Mouse (Mus musculus): ENCODE measurements around the gene Abca3. TPM values are rescaled to one million over a fixed set of nuclear protein-coding genes. Genes with fewer than 3 reads are reported as not detected.
"Not testable (repeated sequence)": the region's sequence is repeated elsewhere in the genome, so short reads cannot be mapped to it uniquely, and the experiment has no call there.

The Abca3 gene
- polyA plus RNA-seq, 1 experiment, result 44.4 TPM

DNA sequence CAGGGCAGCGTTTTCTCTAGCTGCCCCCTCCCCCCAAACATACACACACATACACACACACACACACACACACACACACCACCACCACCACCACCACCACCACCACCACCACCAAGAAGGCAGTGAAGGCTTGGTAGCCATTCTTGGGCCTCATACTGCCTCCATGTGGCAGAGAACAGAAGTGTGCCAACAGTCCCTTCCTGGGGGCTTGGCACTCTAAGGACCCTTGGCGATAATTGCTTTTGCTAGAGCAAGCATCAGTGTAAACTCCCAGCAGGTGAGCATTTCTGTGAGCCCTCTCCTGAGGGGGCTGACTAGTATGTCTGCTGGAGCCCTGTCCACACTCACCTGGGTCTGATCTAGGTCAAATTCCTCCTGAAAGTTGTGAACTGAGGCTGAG is 89.4 kb downstream of the Abca3 start:
- no peak for DNase-seq (ENCODE audit: low spot score)

DNA sequence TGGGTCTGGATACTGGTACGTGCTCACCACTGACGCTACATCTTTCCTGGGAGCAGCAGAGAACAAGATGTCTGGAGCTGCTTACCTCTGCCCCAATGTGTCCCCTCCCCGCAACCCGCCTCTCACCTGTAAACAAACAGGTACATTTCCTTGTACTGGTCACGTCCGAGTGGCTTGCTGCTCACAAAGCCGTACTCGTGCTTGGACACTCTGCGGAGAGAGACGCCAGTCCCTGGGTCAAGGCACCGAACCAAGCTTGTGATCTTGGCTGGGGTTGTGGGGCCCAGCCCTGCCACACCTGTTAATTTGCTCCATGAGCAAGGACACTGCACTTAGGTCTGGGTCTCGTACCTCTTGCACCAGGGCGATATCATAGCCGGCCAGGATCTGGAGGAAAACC is 90.4 kb downstream of the Abca3 start:
- DNase-seq (ENCODE audit: low spot score), result peak; percentile 49

GRCm38 (mm10) chr17:24442632-24443155 is 90.9 kb downstream of the Abca3 start, which contains the start of gene Dnase1l2:
TSS of gene Dnase1l2 (minus strand) at chr17:24443105.
- peak; percentile 44 for DNase-seq (ENCODE audit: low spot score)

- DNase-seq (ENCODE audit: low spot score), result peak; percentile 44
Measured at GRCm38 (mm10) chr17:24443409-24443808, 91.7 kb downstream of the Abca3 start.

- DNase-seq (ENCODE audit: low spot score), result no peak
Measured at GRCm38 (mm10) chr17:24446590-24446989, 94.8 kb downstream of the Abca3 start.

DNA sequence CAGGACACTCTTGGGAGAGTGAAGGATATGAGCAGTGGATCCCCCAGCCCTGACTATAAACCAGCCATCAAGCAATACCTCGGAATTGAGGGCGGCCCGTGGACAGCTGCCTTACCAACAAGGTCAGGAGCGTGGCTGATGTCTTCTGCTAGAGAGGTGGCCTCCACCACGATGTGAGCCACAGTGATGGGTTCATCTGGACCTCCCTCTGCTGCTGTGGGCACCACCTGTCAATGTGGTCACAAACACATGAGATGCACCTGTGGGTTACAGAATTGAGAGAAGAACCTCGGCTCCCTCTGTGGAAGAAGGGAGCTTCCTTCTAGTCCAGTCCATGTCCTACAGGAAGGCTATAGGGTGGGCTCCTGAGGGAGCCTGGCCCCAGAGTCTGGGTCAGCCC is 97.8 kb downstream of the Abca3 start:
- no peak for DNase-seq (ENCODE audit: low spot score)

GRCm38 (mm10) chr17:24451220-24451619 is 99.5 kb downstream of the Abca3 start:
- no peak for DNase-seq (ENCODE audit: low spot score)

DNA sequence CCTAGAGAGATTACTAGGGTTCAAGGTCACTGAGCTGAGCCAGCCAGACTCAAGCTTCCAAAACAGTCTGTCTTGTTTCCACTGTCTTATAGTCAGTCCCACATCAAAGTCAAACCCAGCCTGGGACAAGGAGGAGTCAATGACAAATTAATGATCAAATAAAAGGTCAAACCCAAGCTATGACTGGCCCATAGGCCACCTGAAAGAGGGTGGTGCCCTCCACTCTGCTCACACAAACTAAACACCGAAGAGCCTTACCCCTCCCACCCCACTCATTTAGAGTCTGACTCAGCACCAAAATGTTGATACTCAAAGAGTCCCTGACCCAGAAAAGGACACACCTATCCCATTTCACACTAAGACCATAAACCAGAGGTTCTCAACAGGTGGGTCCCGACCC is 101.6 kb downstream of the Abca3 start:
- no peak for DNase-seq (ENCODE audit: low spot score)

- DNase-seq (ENCODE audit: low spot score), result no peak
Measured at GRCm38 (mm10) chr17:24454218-24454755, 102.5 kb downstream of the Abca3 start.

DNA sequence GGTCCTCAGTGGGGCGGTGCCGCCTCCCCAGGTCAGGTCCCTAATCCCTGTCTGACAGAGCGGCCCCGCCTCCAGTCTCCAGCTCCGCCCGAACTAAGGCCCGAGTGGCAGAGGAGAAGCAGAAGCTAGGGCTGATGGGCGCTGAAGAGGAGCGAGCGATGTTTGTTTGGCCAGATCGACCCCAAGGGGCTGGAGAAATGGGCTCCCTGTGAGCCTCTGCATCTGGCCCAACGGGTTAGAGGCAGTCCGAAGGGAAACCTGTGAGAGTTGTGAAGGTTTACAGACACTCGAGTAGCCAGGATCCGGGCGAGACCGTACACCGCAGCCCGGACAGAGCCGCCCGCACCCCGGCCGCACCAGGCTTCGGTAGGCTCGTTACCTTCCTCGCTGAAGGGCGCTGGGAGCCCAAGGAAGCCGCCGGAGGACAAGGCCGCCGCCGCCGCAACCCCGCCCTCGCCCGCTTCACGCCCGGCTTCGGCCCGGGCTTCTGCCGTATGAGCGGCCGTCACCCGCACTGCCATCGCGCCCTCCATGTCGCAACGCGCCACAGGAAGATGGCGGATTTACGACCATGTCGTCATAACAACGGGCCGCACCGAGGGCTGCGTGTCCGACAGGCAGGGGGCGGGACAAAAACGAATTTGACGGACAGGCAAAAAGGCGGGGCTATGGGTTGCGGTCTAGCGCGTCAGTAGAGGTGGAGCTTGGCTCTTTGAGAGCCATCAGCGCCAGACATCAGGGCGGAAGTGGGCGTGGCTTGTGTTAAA is 103.2 kb downstream of the Abca3 start:
- peak; percentile 92 for DNase-seq (ENCODE audit: low spot score)

GRCm38 (mm10) chr17:24455523-24456206 is 103.9 kb downstream of the Abca3 start:
- DNase-seq (ENCODE audit: low spot score), result not testable (repeated sequence)

Other genes starting within 250 kb of the Abca3 start
- gene Pdpk1, start 201.0 kb upstream of the Abca3 start, polyA plus RNA-seq (2012; rRNA removed), result 20.2 and 20.8 TPM in 2 replicates
- 24.7 and 29.2 TPM in 2 replicates for gene Amdhd2, start 188.2 kb upstream of the Abca3 start, polyA plus RNA-seq (2012; rRNA removed)
- 460 and 497 TPM in 2 replicates for gene Atp6v0c, start 182.2 kb upstream of the Abca3 start, polyA plus RNA-seq (2012; rRNA removed)
- gene Tbc1d24, start 146.4 kb upstream of the Abca3 start, polyA plus RNA-seq (2012; rRNA removed), result 7.6 and 7.9 TPM in 2 replicates
- gene Ntn3, start 142.4 kb upstream of the Abca3 start, polyA plus RNA-seq (2012; rRNA removed), result 0.88 and 1.0 TPM in 2 replicates
- 8.1 and 9.2 TPM in 2 replicates for gene Tedc2, start 131.1 kb upstream of the Abca3 start, polyA plus RNA-seq (2012; rRNA removed)
- gene Ccnf, start 100.5 kb upstream of the Abca3 start, polyA plus RNA-seq (2012; rRNA removed), result 1.6 and 1.7 TPM in 2 replicates
- gene Abca17, start 882 bp upstream of the Abca3 start, polyA plus RNA-seq (2012; rRNA removed), result 0.10 and 0.12 TPM in 2 replicates
- 119 and 134 TPM in 2 replicates for gene Rnps1, start 62.6 kb downstream of the Abca3 start, polyA plus RNA-seq (2012; rRNA removed)
- 116 and 139 TPM in 2 replicates for gene Eci1, start 74.7 kb downstream of the Abca3 start, polyA plus RNA-seq (2012; rRNA removed)
- 47.5 and 62.9 TPM in 2 replicates for gene Dnase1l2, start 91.2 kb downstream of the Abca3 start, polyA plus RNA-seq (2012; rRNA removed)
- 55.8 and 61.5 TPM in 2 replicates for gene E4f1, start 118.4 kb downstream of the Abca3 start, polyA plus RNA-seq (2012; rRNA removed)
- gene Pgp, start 118.4 kb downstream of the Abca3 start, polyA plus RNA-seq (2012; rRNA removed), result 31.8 and 33.5 TPM in 2 replicates
- gene Bricd5, start 121.9 kb downstream of the Abca3 start, polyA plus RNA-seq (2012; rRNA removed), result 0.10 and 0.19 TPM in 2 replicates
- 20.9 and 21.7 TPM in 2 replicates for gene Mlst8, start 127.1 kb downstream of the Abca3 start, polyA plus RNA-seq (2012; rRNA removed)
- 0.76 and 1.1 TPM in 2 replicates for gene Caskin1, start 136.7 kb downstream of the Abca3 start, polyA plus RNA-seq (2012; rRNA removed)
- gene Traf7, start 176.0 kb downstream of the Abca3 start, polyA plus RNA-seq (2012; rRNA removed), result 174 and 223 TPM in 2 replicates
- gene Rab26, start 182.3 kb downstream of the Abca3 start, polyA plus RNA-seq (2012; rRNA removed), result 1.4 and 1.5 TPM in 2 replicates
- 69.8 and 84.0 TPM in 2 replicates for gene Pkd1, start 197.9 kb downstream of the Abca3 start, polyA plus RNA-seq (2012; rRNA removed)

All from urinary bladder, adult 2 months (tissue).